Mouse (Mus musculus) bone marrow macrophage, adult 2 months (primary cell): Measurements from ENCODE around the gene Mad1l1. TPM values are rescaled to one million over a fixed set of nuclear protein-coding genes. Genes with fewer than 3 reads are reported as not detected.

Source experiments
- H3K27ac ChIP-seq: 2 replicates; pipeline ENCODE4 v1.5.1; 2012; ENCODE audit warnings: low read depth, low read length; ENCODE audit not compliant: insufficient read depth
- H3K4me1 ChIP-seq: 2 replicates; pipeline ENCODE4 v1.6.1; 2012; ENCODE audit warnings: low read length; ENCODE audit not compliant: control insufficient read depth, insufficient read depth
- H3K4me3 ChIP-seq: 2 replicates; pipeline ENCODE4 v1.5.1; 2012; ENCODE audit warnings: mild to moderate bottlenecking, low read length, moderate library complexity; ENCODE audit not compliant: insufficient read depth
- CTCF ChIP-seq: IDR thresholded peaks from 2 replicates; pipeline ENCODE4 v1.5.1; 2012; ENCODE audit warnings: low read depth, mild to moderate bottlenecking, low read length, moderate library complexity
- POLR2A ChIP-seq: IDR thresholded peaks from 2 replicates; pipeline ENCODE4 v1.6.1; 2012; ENCODE audit warnings: mild to moderate bottlenecking, low read depth, low read length, borderline replicate concordance
- polyA plus RNA-seq: library from polyadenylated mRNA; stranded (reverse); fragments of >200 nt; gene quantifications from 2 replicates; pipeline ENCODE4 v1.2.4, GENCODE M21; 2012; ENCODE audit not compliant: missing spikeins, insufficient read depth, insufficient read length

Gene Mad1l1
- polyA plus RNA-seq, 1 experiment = 16.5 TPM

- Histone ChIP-seq H3K27ac (no peak overlapping the region), H3K4me3 (no peak overlapping the region), H3K4me1 (peaks cover 8% of the 10 kb centered on the region)
- TF ChIP-seq CTCF (no peak), POLR2A (no peak)
These were observed 147.3 kb downstream of the Mad1l1 start for GRCm38 (mm10) chr5:140174066-140174465.

GRCm38 (mm10) chr5:140173181-140173580 is 148.2 kb downstream of the Mad1l1 start:
- Histone ChIP-seq H3K27ac (no peak overlapping the region), H3K4me1 (peaks cover 16% of the 10 kb centered on the region), H3K4me3 (no peak overlapping the region)
- TF ChIP-seq POLR2A = no peak
- TF ChIP-seq CTCF = no peak

- no peak for TF ChIP-seq POLR2A
- no peak overlapping the region for H3K4me3 ChIP-seq
- no peak overlapping the region for H3K27ac ChIP-seq
- H3K4me1 ChIP-seq = peaks cover 17% of the 10 kb centered on the region
These were observed 149.6 kb downstream of the Mad1l1 start for GRCm38 (mm10) chr5:140171710-140172109.

- H3K4me1 ChIP-seq = peaks cover 19% of the 10 kb centered on the region
- H3K27ac ChIP-seq = no peak overlapping the region
- no peak overlapping the region for H3K4me3 ChIP-seq
- TF ChIP-seq POLR2A (no peak), CTCF (no peak)
These were observed 153.8 kb downstream of the Mad1l1 start for GRCm38 (mm10) chr5:140167531-140167930.

- Histone ChIP-seq H3K4me3 (no peak overlapping the region), H3K4me1 (peaks cover 21% of the 10 kb centered on the region), H3K27ac (no peak overlapping the region)
- no peak for TF ChIP-seq CTCF
- TF ChIP-seq POLR2A = no peak
These were observed 154.3 kb downstream of the Mad1l1 start for GRCm38 (mm10) chr5:140167080-140167479.

- Histone ChIP-seq H3K4me3 (no peak overlapping the region), H3K4me1 (peaks cover 20% of the 10 kb centered on the region), H3K27ac (no peak overlapping the region)
- TF ChIP-seq POLR2A (no peak), CTCF (no peak)
These were observed 157.4 kb downstream of the Mad1l1 start for GRCm38 (mm10) chr5:140163947-140164346.

- TF ChIP-seq CTCF (no peak), POLR2A (no peak)
- Histone ChIP-seq H3K4me1 (peaks cover 12% of the 10 kb centered on the region), H3K4me3 (no peak overlapping the region), H3K27ac (no peak overlapping the region)
These were observed 159.1 kb downstream of the Mad1l1 start for GRCm38 (mm10) chr5:140162071-140162845.

- TF ChIP-seq CTCF = no peak
- no peak for TF ChIP-seq POLR2A
These were observed 162.3 kb downstream of the Mad1l1 start for GRCm38 (mm10) chr5:140159007-140159406.

GRCm38 (mm10) chr5:140157886-140158627 is 163.3 kb downstream of the Mad1l1 start:
- Histone ChIP-seq H3K4me1 (peaks cover 8% of the 10 kb centered on the region), H3K4me3 (no peak overlapping the region), H3K27ac (no peak overlapping the region)
- TF ChIP-seq CTCF (no peak), POLR2A (no peak)

More at GRCm38 (mm10) chr5:140159007-140159406, 162.3 kb downstream of the Mad1l1 start:
- no peak overlapping the region for H3K4me3 ChIP-seq
- H3K27ac ChIP-seq = no peak overlapping the region
- H3K4me1 ChIP-seq = peaks cover 10% of the 10 kb centered on the region

GRCm38 (mm10) chr5:140154166-140154565 is 167.2 kb downstream of the Mad1l1 start:
- peaks cover 8% of the 10 kb centered on the region for H3K4me1 ChIP-seq

More at GRCm38 (mm10) chr5:140154166-140154565, 167.2 kb downstream of the Mad1l1 start:
- no peak overlapping the region for H3K4me3 ChIP-seq
- H3K27ac ChIP-seq = no peak overlapping the region
- TF ChIP-seq CTCF (no peak), POLR2A (no peak)
